Mouse (Mus musculus) heart, adult 8-10 months (tissue): ENCODE measurements around the gene Zbtb42. TPM values are rescaled to one million over a fixed set of nuclear protein-coding genes. Genes with fewer than 3 reads are reported as not detected.

Source experiments
- DNase-seq: peaks from one replicate; pipeline ENCODE4 v3.0.0; 2022; ENCODE audit warnings: low spot score
- total RNA-seq, 4 experiments: library from RNA; stranded (reverse); gene quantifications; 2 replicates each; pipeline ENCODE4 v1.2.4; 2022

Gene Zbtb42
- total RNA-seq = 1 to 10 TPM; 4.0 to 5.5 (median 4.9) TPM

GRCm38 (mm10) chr12:112678555-112679026 is at the start of gene Zbtb42:
Gene Zbtb42, plus strand, starts transcription at chr12:112678828.
- peak; percentile 53 for DNase-seq

GRCm38 (mm10) chr12:112628928-112629721 is 49.5 kb upstream of the Zbtb42 start:
- peak; percentile 67 for DNase-seq

- DNase-seq = no peak
Measured at GRCm38 (mm10) chr12:112630029-112630428, 48.6 kb upstream of the Zbtb42 start.

- DNase-seq = no peak
Measured at GRCm38 (mm10) chr12:112630796-112631195, 47.8 kb upstream of the Zbtb42 start.

- DNase-seq = no peak
Measured at GRCm38 (mm10) chr12:112631472-112631871, 47.2 kb upstream of the Zbtb42 start.

GRCm38 (mm10) chr12:112632084-112632777 is 46.4 kb upstream of the Zbtb42 start:
- no peak for DNase-seq

GRCm38 (mm10) chr12:112632907-112633306 is 45.7 kb upstream of the Zbtb42 start:
- DNase-seq = no peak

GRCm38 (mm10) chr12:112633686-112634085 is 44.9 kb upstream of the Zbtb42 start:
- no peak for DNase-seq

- DNase-seq = no peak
Measured at GRCm38 (mm10) chr12:112639526-112639925, 39.1 kb upstream of the Zbtb42 start.

GRCm38 (mm10) chr12:112643126-112643525 is 35.5 kb upstream of the Zbtb42 start:
- no peak for DNase-seq

- peak; percentile 99 for DNase-seq
Measured at GRCm38 (mm10) chr12:112644180-112644854, 34.3 kb upstream of the Zbtb42 start, which contains the start of gene Siva1. Gene Siva1, plus strand, starts transcription at chr12:112644679.

- DNase-seq = no peak
Measured at GRCm38 (mm10) chr12:112644855-112645506, 33.6 kb upstream of the Zbtb42 start.

- no peak for DNase-seq
Measured at GRCm38 (mm10) chr12:112646139-112646538, 32.5 kb upstream of the Zbtb42 start.

- no peak for DNase-seq
Measured at GRCm38 (mm10) chr12:112648081-112648480, 30.5 kb upstream of the Zbtb42 start.

GRCm38 (mm10) chr12:112651778-112652439 is 26.7 kb upstream of the Zbtb42 start:
- no peak for DNase-seq

GRCm38 (mm10) chr12:112653157-112653824 is 25.3 kb upstream of the Zbtb42 start:
- DNase-seq = peak; percentile 87

GRCm38 (mm10) chr12:112654076-112654475 is 24.6 kb upstream of the Zbtb42 start:
- no peak for DNase-seq

- no peak for DNase-seq
Measured at GRCm38 (mm10) chr12:112658619-112659018, 20.0 kb upstream of the Zbtb42 start.

- DNase-seq = peak; percentile 46
Measured at GRCm38 (mm10) chr12:112659109-112659508, 19.5 kb upstream of the Zbtb42 start.

- no peak for DNase-seq
Measured at GRCm38 (mm10) chr12:112660576-112661326, 17.9 kb upstream of the Zbtb42 start.
